Mouse (Mus musculus): Measurements from ENCODE around the gene Duoxa2. TPM values are rescaled to one million over a fixed set of nuclear protein-coding genes. Genes with fewer than 3 reads are reported as not detected.

Gene Duoxa2
- total RNA-seq, 2 experiments from 2014 or later = not detected

DNA sequence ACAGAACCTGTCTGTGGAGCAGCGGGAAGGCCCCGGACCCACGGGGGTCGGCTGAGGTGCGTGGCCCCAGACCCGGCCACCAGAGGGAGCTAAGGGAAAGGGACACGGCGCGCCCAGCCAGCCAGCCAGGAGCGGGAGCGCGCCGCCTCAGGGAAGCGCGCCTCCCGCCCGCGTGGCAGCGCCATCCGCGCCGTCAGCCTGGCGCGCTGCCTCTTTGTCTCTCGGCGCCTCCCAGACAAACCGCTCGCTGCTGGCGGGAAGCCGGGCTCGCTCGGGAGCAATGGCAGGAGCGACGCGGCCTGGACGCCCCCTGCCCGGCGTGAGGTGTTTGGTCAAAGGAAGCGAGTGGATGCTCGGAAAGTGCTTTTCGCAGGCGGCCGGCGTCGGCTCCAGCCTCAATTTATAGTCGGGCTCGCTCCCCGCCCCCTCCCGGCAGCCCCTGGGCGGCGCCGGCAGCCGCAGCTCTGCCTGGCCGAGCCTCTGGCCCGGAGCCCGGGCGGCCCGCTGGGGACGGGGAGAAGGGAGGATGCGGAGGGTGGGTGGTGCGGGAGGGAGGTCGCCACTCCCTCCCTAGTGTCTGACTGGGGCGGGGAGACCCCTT, 49.9 kb downstream of the Duoxa2 start:
- intact Hi-C loops (cut with DNase I; ENCODE audit: low total_unique reads) = no loop called here
- DNase-seq = peak; percentile 93

DNA sequence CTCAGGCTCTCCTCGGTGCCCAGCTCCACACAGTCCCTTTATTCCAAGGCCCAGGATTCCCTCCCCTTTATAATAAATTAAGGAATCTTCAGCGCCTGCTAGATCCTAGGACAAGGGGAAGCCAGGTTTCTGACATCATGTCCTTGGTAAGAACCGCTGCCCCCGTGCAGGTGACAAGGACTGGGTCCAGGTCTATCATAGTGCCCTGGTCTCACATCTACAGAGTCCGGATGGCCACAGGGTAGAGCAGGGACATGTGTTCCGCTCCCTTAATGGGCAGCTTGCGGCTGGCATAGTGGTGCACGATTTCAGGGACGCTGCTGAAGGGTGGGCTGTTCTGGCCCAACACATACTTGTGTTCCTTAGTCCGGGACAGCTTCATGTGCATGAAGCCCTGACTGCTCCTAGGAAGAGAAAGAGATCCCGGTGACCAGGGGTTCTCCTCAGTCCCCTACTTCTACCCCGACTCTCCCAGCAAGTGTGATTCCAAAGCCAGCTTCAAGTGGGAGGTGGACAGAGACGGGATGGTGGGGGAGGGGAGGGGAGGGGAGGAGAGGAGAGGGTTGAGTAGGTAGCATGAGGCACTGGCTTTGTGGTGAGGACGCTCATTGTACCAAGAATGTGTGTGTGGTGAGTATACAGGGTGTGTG, 50.6 kb downstream of the Duoxa2 start:
- DNase-seq = no peak
- intact Hi-C loops (cut with DNase I; ENCODE audit: low total_unique reads) = no loop called here

DNA sequence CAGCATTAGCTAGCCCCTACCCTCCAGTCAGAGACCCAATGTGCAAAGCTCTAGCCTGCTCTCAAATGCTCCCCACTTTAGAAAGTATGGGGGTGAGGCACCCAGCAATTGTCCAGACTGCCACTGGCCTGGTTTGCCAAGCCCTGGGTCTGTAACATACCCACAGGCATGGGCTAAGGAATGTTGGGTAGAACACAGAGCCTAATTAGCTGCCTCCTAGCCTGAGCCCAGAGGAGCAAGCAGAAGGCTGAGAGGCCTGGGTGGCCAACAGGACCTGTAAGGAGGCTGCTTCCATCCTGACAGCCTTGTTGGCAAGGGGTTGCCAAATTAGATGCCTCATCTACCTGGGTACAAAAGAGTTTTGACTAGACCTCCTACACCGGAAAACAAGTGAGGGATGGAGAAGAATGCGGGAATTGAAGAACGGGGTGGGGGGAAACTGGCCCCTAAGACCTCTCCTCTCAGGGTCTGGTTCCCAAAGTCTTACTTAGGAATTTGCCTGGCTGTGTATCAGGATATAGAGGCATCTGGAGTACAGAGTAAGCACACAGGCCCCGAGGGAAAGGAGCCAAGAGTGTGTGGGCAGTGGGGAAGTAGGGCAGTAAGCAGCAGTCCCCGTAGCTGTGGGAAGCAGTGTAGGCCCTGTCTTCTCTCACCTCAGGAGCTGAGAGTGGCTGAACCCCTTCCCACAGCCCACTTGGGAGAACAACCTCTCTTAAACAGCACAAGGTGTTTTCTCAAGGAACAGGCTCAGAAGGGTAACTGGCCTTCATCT, 52.6 kb downstream of the Duoxa2 start:
- no peak for DNase-seq

DNA sequence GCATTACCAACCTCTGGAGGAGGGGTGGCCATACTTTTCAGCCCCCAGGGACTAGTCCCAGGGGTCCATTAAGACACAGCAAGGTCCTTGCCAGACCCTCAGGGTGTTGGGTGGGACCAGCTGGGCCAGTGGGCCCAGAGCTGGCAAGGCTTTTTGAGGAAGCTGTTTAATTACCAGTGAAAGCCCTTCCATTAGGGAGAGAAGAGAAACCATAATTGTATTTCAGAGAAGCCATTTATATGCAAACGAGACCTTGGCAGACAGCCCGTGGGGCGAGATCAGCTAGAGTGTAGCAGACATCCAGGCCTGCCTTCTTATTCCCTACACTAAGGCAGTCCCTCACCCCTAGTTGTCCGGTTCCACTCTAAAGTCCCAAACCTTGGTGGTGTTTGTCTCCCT, 53.2 kb downstream of the Duoxa2 start:
- DNase-seq = no peak
- intact Hi-C loops (cut with DNase I; ENCODE audit: low total_unique reads) = no loop called here

More for the DNA sequence above, 52.6 kb downstream of the Duoxa2 start:
- intact Hi-C loops (cut with DNase I; ENCODE audit: low total_unique reads) = no loop called here

Other genes with a start within 250 kb of the Duoxa2 start
- 1 to 10 TPM; 6.3 to 6.4 TPM for gene Spg11, start 180.5 kb upstream of the Duoxa2 start, total RNA-seq (2021)
- 10 to 100 TPM; 80.2 to 95.9 TPM for gene B2m, start 151.2 kb upstream of the Duoxa2 start, total RNA-seq (2021)
- gene Trim69, start 138.2 kb upstream of the Duoxa2 start, total RNA-seq (2021) = not detected
- not detected for gene Patl2, start 112.7 kb upstream of the Duoxa2 start, total RNA-seq (2021)
- gene Terb2, start 112.6 kb upstream of the Duoxa2 start, total RNA-seq (2021) = not detected
- 10 to 100 TPM; 16.9 TPM for gene Sord, start 64.2 kb upstream of the Duoxa2 start, total RNA-seq (2021)
- gene Duox2, start 451 bp upstream of the Duoxa2 start, total RNA-seq (2021) = under 1 TPM; 0.13 to 0.18 TPM
- gene Duoxa1, start 14.8 kb downstream of the Duoxa2 start, total RNA-seq (2021) = under 1 TPM; 0.42 to 0.53 TPM
- under 1 TPM; 0.27 to 0.45 TPM for gene Duox1, start 16.8 kb downstream of the Duoxa2 start, total RNA-seq (2021)
- 1 to 10 TPM; 5.1 to 6.0 TPM for gene Shf, start 70.3 kb downstream of the Duoxa2 start, total RNA-seq (2021)
- 1 to 10 TPM; 6.0 to 6.5 TPM for gene Slc28a2, start 127.6 kb downstream of the Duoxa2 start, total RNA-seq (2021)
- gene Gm14085, start 186.0 kb downstream of the Duoxa2 start, total RNA-seq (2021) = under 1 TPM; 0.10 to 0.20 TPM